Mouse (Mus musculus): ENCODE results near the gene Trio.

Trio gene

GRCm38 (mm10) chr15:28037651-28038050 is 12.0 kb upstream of the Trio start:
- no peak for DNase-seq (ENCODE audit: low spot score)

- no peak for DNase-seq (ENCODE audit: low spot score)
Observed at GRCm38 (mm10) chr15:28035601-28036000, 10.0 kb upstream of the Trio start.

- DNase-seq (ENCODE audit: low spot score), result no peak
Observed at GRCm38 (mm10) chr15:28034636-28035035, 9.0 kb upstream of the Trio start.

- DNase-seq (ENCODE audit: low spot score), result no peak
Observed at GRCm38 (mm10) chr15:28029371-28029770, 3.7 kb upstream of the Trio start.

- DNase-seq (ENCODE audit: low spot score), result no peak
Observed at GRCm38 (mm10) chr15:28028542-28028941, 2.9 kb upstream of the Trio start.

GRCm38 (mm10) chr15:28026167-28026481 is 476 bp upstream of the Trio start:
- DNase-seq (ENCODE audit: low spot score), result no peak

- peak; percentile 40 for DNase-seq (ENCODE audit: low spot score)
Observed at GRCm38 (mm10) chr15:28024965-28025338, 696 bp downstream of the Trio start.

- DNase-seq (ENCODE audit: low spot score), result peak; percentile 64
Observed at GRCm38 (mm10) chr15:28024031-28024964, 1.4 kb downstream of the Trio start.

- DNase-seq (ENCODE audit: low spot score), result no peak
Observed at GRCm38 (mm10) chr15:28021591-28022209, 3.9 kb downstream of the Trio start.

- DNase-seq (ENCODE audit: low spot score), result no peak
Observed at GRCm38 (mm10) chr15:28019393-28020070, 6.1 kb downstream of the Trio start.

GRCm38 (mm10) chr15:28007516-28007915 is 18.1 kb downstream of the Trio start:
- no peak for DNase-seq (ENCODE audit: low spot score)

- no peak for DNase-seq (ENCODE audit: low spot score)
Observed at GRCm38 (mm10) chr15:28004192-28004767, 21.4 kb downstream of the Trio start.

GRCm38 (mm10) chr15:28002515-28002914 is 23.1 kb downstream of the Trio start:
- DNase-seq (ENCODE audit: low spot score), result no peak

GRCm38 (mm10) chr15:28001299-28001698 is 24.3 kb downstream of the Trio start:
- no peak for DNase-seq (ENCODE audit: low spot score)

GRCm38 (mm10) chr15:27998621-27999359 is 26.9 kb downstream of the Trio start:
- DNase-seq (ENCODE audit: low spot score), result no peak

GRCm38 (mm10) chr15:27997917-27998316 is 27.7 kb downstream of the Trio start:
- DNase-seq (ENCODE audit: low spot score), result no peak

GRCm38 (mm10) chr15:27997391-27997841 is 28.2 kb downstream of the Trio start:
- DNase-seq (ENCODE audit: low spot score), result no peak

- DNase-seq (ENCODE audit: low spot score), result no peak
Observed at GRCm38 (mm10) chr15:27996750-27997149, 28.9 kb downstream of the Trio start.

GRCm38 (mm10) chr15:27995421-27995820 is 30.2 kb downstream of the Trio start:
- DNase-seq (ENCODE audit: low spot score), result no peak

- DNase-seq (ENCODE audit: low spot score), result no peak
Observed at GRCm38 (mm10) chr15:27994870-27995269, 30.8 kb downstream of the Trio start.

GRCm38 (mm10) chr15:27993528-27993927 is 32.1 kb downstream of the Trio start:
- DNase-seq (ENCODE audit: low spot score), result no peak

GRCm38 (mm10) chr15:27992596-27992995 is 33.1 kb downstream of the Trio start:
- DNase-seq (ENCODE audit: low spot score), result no peak
